Mouse (Mus musculus) small intestine, adult 2 months (tissue): ENCODE results near the gene Col27a1. TPM values are rescaled to one million over a fixed set of nuclear protein-coding genes. Genes with fewer than 3 reads are reported as not detected.

Experiments used
- H3K27ac ChIP-seq: fragments of 200-500 bp; 2 replicates; pipeline ENCODE4 v1.5.1; 2012; ENCODE audit warnings: low read depth, low read length, control low read depth, inconsistent platforms; ENCODE audit not compliant: insufficient read depth
- H3K27me3 ChIP-seq: fragments of 200-500 bp; 2 replicates; pipeline ENCODE4 v1.6.1; 2012; ENCODE audit warnings: mild to moderate bottlenecking, moderate library complexity, low read length, inconsistent platforms; ENCODE audit not compliant: control insufficient read depth, insufficient read depth
- H3K36me3 ChIP-seq: fragments of 200-500 bp; 2 replicates; pipeline ENCODE4 v1.6.1; 2012; ENCODE audit warnings: mild to moderate bottlenecking, low read length, control low read depth, inconsistent platforms; ENCODE audit not compliant: control insufficient read depth, insufficient read depth
- H3K4me1 ChIP-seq: fragments of 200-500 bp; 2 replicates; pipeline ENCODE4 v1.6.1; 2012; ENCODE audit warnings: low read length, inconsistent platforms, mixed read lengths; ENCODE audit not compliant: control insufficient read depth, insufficient read depth, insufficient read length
- H3K4me3 ChIP-seq: fragments of 200-500 bp; 2 replicates; pipeline ENCODE4 v1.5.1; 2012; ENCODE audit warnings: low read depth, mild to moderate bottlenecking, control low read depth, inconsistent platforms, low read length, moderate library complexity
- CTCF ChIP-seq: fragments of 200-500 bp; IDR thresholded peaks from 2 replicates; pipeline ENCODE4 v1.5.1; 2012; ENCODE audit warnings: low read depth, mild to moderate bottlenecking, control low read depth, inconsistent platforms, low read length, moderate library complexity, mixed read lengths; ENCODE audit not compliant: insufficient replicate concordance, insufficient read length; ENCODE audit errors: extremely low read depth
- POLR2A ChIP-seq: fragments of 200-500 bp; IDR thresholded peaks from 2 replicates; pipeline ENCODE4 v1.6.1; 2012; ENCODE audit warnings: low read depth, mild to moderate bottlenecking, control low read depth, inconsistent platforms, low read length, moderate library complexity
- WGBS: fragments of 180-500 bp; shearing (Covaris S2); methylation state at CpG from one replicate; pipeline ENCODE4 v1.1.7; 2018; 5-methylcytosine and 5-hydroxymethylcytosine counted together
- polyA plus RNA-seq: library from polyadenylated mRNA; depleted of rRNA; stranded (reverse); fragments of >200 nt; gene quantifications from 2 replicates; pipeline ENCODE4 v1.2.3, GENCODE M21; 2012

Gene Col27a1
- polyA plus RNA-seq, 1 experiment: 5.4 TPM

- Histone ChIP-seq H3K36me3 (no peaks in the 10 kb centered on the region), H3K4me1 (no peaks in the 10 kb centered on the region; the same call in 1 of the 2 replicates), H3K27ac (no peak overlapping the region), H3K27me3 (no peaks in the 10 kb centered on the region), H3K4me3 (no peak overlapping the region)
- 26% methylated on average over 21 of the region's 21 CpGs for WGBS
- no peak for TF ChIP-seq CTCF
- no peak for TF ChIP-seq POLR2A
Observed at GRCm38 (mm10) chr4:63186281-63186870, 27.4 kb upstream of the Col27a1 start.

- 39% methylated on average over 5 of the region's 5 CpGs for WGBS
- H3K4me3 ChIP-seq: no peak overlapping the region
- H3K27ac ChIP-seq: no peak overlapping the region
- TF ChIP-seq POLR2A (no peak), CTCF (no peak)
- no peaks in the 10 kb centered on the region for H3K36me3 ChIP-seq
- no peaks in the 10 kb centered on the region for H3K4me1 ChIP-seq
- no peaks in the 10 kb centered on the region for H3K27me3 ChIP-seq
Observed at GRCm38 (mm10) chr4:63191641-63192040, 22.2 kb upstream of the Col27a1 start.

GRCm38 (mm10) chr4:63194366-63194765 is 19.4 kb upstream of the Col27a1 start:
- 91% methylated on average over 2 of the region's 2 CpGs for WGBS

DNA sequence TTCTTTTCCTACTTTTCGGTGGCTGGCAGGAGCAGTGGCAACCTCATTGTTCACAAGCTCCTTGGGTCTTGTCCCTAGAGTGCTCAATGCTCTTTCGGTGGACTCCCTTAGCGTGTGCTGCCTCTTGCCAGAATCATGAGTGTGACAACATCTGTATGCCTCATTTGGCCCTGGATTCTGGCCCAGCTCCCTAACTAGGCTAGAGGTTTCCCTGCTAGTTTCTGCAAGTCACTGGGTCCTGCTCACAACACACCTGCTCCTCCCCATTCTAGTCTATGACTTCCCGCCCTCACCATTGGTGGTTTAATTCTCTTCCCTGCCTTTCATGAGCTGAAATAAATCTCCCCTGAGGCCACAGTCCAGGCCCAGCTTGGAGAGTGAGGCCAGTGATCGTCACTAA is 14.4 kb upstream of the Col27a1 start:
- TF ChIP-seq CTCF (no peak), POLR2A (no peak)
- H3K36me3 ChIP-seq: no peaks in the 10 kb centered on the region
- no peak overlapping the region for H3K27ac ChIP-seq
- H3K27me3 ChIP-seq: no peaks in the 10 kb centered on the region
- no peaks in the 10 kb centered on the region for H3K4me1 ChIP-seq
- WGBS: 93% methylated on average over 5 of the region's 5 CpGs
- H3K4me3 ChIP-seq: no peak overlapping the region

More at GRCm38 (mm10) chr4:63194366-63194765, 19.4 kb upstream of the Col27a1 start:
- no peak overlapping the region for H3K27ac ChIP-seq
- no peaks in the 10 kb centered on the region for H3K4me1 ChIP-seq
- H3K36me3 ChIP-seq: no peaks in the 10 kb centered on the region
- H3K27me3 ChIP-seq: no peaks in the 10 kb centered on the region
- H3K4me3 ChIP-seq: no peak overlapping the region
- TF ChIP-seq CTCF (no peak), POLR2A (no peak)

GRCm38 (mm10) chr4:63203874-63204273 is 9.9 kb upstream of the Col27a1 start:
- TF ChIP-seq POLR2A: no peak
- TF ChIP-seq CTCF: no peak
- H3K27me3 ChIP-seq: no peaks in the 10 kb centered on the region
- WGBS: 89% methylated on average over 7 of the region's 7 CpGs
- no peak overlapping the region for H3K4me3 ChIP-seq
- H3K4me1 ChIP-seq: no peaks in the 10 kb centered on the region
- no peaks in the 10 kb centered on the region for H3K36me3 ChIP-seq
- no peak overlapping the region for H3K27ac ChIP-seq

- 56% methylated on average over 7 of the region's 7 CpGs for WGBS
- H3K27me3 ChIP-seq: no peaks in the 10 kb centered on the region
- no peak for TF ChIP-seq CTCF
- TF ChIP-seq POLR2A: no peak
- H3K4me3 ChIP-seq: no peak overlapping the region
- no peaks in the 10 kb centered on the region for H3K4me1 ChIP-seq
- H3K27ac ChIP-seq: no peak overlapping the region
- H3K36me3 ChIP-seq: no peaks in the 10 kb centered on the region
Observed at GRCm38 (mm10) chr4:63205583-63205982, 8.2 kb upstream of the Col27a1 start.

- H3K4me1 ChIP-seq: no peaks in the 10 kb centered on the region
- WGBS: under 1% methylated on average over 71 of the region's 71 CpGs
- H3K4me3 ChIP-seq: peak overlapping the region; percentile 67
- TF ChIP-seq POLR2A (peak; percentile 20; the same call in 1 of the 2 replicates), CTCF (peak; percentile 85)
- H3K27me3 ChIP-seq: peaks cover 28% of the 10 kb centered on the region
- 0 out of 2 replicates have a peak overlapping the region, but pooled peaks have one; percentile 5 for H3K27ac ChIP-seq
- H3K36me3 ChIP-seq: no peaks in the 10 kb centered on the region
Observed at GRCm38 (mm10) chr4:63215185-63215992, 1.6 kb downstream of the Col27a1 start.
